Mouse (Mus musculus) v-Abl transformed pro-B cells (cell line): Measurements from ENCODE around the gene Lemd1.

Experiments used
- in situ Hi-C, 2 experiments: fragments of 400-800 bp; cut with MboI; formaldehyde crosslinking; loops; one replicate each; pipeline ENCODE4 v1.15.1; 2025; ENCODE audit not compliant: unreplicated experiment in 2 of 2

Lemd1 gene

DNA sequence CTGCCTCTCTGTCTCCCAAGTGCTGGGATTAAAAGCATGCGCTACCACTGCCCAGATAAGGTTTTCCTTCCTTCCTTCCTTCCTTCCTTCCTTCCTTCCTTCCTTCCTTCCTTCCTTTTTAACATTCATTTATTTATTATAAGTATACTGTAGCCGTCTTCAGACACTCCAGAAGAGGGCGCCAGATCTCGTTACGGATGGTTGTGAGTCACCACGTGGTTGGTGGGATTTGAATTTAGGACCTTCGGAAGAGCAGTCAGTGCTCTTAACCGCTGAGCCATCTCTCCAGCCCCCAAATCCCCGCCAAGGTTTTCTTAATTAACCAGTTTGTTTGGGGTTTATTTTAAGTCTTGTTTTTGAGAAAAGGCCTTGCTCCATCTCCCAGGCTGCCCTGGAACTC, 28.6 kb upstream of the Lemd1 start:
- in situ Hi-C loops, result loop anchor here in 1 of 2 experiments (10.0 kb wide), 1 partner anchor 72 kb away; no protein-coding TSS in a partner anchor

GRCm38 (mm10) chr1:132164780-132165518, 26.3 kb upstream of the Lemd1 start:
- in situ Hi-C loops, result loop anchor here (5.0 to 10.0 kb wide), 3 partner anchors 70 to 142 kb away; no protein-coding TSS in a partner anchor

GRCm38 (mm10) chr1:132165859-132166258, 25.4 kb upstream of the Lemd1 start:
- in situ Hi-C loops, result loop anchor here (5.0 to 10.0 kb wide), 3 partner anchors 69 to 141 kb away; no protein-coding TSS in a partner anchor

- in situ Hi-C loops, result loop anchor here (5.0 to 10.0 kb wide), 3 partner anchors 67 to 139 kb away; no protein-coding TSS in a partner anchor
Observed at GRCm38 (mm10) chr1:132168115-132168767, 23.0 kb upstream of the Lemd1 start.

DNA sequence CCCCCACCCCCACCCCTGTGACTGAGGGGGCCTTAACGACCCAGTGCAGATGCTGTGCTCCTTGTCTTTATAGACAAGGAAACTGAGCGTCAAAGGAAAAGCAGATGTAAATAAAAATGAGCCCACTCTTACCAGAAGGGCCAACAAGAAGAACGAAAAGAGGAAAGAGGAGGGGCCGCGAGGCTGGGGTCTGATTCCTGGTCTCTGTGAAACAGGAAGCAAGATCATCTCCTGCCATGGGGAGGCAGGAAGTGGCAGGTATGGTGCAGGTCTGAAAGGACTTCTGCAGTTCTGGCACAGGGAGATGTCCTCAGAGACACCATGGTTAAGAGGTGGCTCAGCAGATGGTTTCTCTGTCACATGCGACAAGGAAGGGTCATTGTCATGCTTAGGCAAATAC, 20.5 kb upstream of the Lemd1 start:
- in situ Hi-C loops, result no loop called here

- in situ Hi-C loops, result no loop called here
Observed at GRCm38 (mm10) chr1:132171619-132172018, 19.6 kb upstream of the Lemd1 start.

GRCm38 (mm10) chr1:132186303-132186702, 4.9 kb upstream of the Lemd1 start:
- in situ Hi-C loops, result no loop called here

DNA sequence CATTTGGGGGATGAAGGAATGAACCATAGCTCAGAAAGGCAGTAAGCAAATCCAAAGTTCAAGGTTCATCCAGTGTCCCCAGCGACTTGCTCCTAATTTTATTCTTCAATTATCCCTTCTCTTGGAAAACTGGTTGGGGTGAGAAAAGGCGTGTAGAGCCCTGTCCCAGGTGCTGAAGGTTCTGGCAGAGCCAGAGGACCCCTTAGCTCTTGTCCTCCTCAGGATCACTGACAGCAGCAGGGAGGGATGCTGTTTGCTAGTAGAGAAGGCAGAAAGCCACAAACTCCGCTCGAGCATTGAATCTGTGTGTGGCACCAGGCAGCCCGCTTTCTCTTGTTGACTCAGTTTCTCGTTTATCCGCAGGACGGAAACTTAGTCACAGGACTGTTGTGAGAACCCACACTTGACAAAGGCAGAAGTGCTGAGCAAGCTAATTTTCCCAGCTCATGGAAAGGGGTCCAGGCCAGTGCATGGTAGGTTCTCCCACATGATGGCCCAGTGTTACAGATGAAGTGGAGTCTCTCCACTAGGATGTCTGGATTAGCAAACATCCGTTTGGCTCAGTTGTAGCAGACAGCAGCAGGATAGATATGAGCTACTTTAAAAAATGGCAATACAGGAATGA, 2.7 kb upstream of the Lemd1 start:
- in situ Hi-C loops, result no loop called here

DNA sequence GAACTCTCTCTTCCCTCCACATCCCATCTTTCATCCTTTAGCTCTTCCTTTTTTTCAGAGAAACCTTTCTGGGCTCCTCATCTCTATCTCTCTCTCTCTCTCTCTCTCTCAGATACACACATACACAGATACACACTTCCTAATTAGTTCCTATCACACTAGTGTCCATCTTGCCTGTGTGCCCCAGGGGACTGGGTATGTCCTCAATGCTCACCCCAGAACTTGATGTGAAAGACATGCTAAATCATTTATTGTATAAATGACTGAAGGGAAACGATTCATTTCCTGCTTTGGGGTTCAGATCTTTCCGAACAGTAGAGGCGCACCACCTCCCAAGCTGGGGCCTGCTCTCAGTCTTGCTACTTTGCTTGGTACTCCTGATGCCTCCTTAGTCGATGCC, 2.0 kb upstream of the Lemd1 start:
- in situ Hi-C loops, result no loop called here

GRCm38 (mm10) chr1:132190040-132190513, 1.2 kb upstream of the Lemd1 start:
- in situ Hi-C loops, result no loop called here

DNA sequence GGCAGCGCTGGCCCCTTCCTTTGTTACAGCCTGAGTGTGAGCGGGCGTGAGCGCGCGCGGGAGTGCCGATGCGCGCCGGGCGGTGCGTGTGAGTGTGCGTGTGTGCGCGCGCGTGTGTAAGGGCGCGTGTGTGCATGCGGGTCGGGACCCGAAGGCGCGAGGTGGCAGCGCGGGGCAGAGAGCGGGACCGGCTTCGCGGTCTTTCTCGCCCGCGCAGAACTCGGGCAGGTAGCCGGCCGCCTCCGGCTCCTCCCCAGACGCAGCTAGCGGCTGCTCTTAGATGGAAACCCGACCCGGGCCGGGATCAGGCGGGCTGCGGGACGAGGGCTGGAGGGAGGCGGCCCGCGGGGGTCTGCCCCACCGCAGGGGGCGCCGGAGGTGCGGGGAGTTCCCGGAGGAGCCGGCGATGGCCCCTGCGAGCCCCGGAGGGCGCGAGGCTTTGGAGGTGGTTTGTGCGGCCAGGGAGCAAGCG, 574 bp upstream of the Lemd1 start:
- in situ Hi-C loops, result no loop called here

- in situ Hi-C loops, result no loop called here
Observed at GRCm38 (mm10) chr1:132191786-132192680, 802 bp downstream of the Lemd1 start.

DNA sequence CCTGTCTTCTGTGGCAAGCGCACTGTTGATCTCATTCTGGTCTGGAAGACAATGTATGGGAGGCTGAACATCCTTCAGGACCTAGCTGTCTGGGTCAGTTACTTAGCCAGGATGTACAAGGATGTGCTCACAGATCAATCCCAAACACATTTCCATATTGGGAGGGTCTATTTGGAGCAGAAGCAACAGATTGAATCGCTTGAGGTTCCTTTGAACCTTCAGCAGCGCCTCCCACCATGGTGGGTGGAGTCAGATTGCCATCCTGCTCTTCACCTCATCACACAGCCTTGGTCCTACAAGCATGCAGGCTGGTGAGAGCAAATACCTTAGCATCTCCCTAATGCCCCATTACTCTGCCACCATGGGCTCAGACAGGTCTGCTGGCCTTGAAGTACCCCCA, 2.6 kb downstream of the Lemd1 start:
- in situ Hi-C loops, result no loop called here

- in situ Hi-C loops, result no loop called here
Observed at GRCm38 (mm10) chr1:132194624-132195023, 3.4 kb downstream of the Lemd1 start.

DNA sequence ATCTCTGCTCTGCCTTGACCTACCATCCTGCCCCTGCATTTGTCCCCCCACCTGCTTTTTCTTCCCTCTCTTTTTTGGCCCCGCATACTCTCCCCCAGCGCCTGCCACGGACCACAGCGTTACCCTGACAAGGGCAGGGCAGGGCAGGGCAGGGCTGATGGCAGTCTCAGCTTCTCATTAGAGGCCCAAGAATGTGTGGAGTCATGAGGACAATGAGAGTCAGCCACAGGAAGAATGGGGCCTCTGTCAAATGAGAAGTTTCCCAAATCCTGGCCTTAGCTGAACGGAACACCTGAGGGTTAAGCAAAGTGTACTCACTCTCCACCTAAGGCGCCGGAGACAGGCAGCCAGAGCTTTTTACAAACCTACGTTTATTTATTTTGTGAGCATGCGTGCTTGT, 3.9 kb downstream of the Lemd1 start:
- in situ Hi-C loops, result no loop called here

- in situ Hi-C loops, result no loop called here
Observed at GRCm38 (mm10) chr1:132195681-132196080, 4.5 kb downstream of the Lemd1 start.

DNA sequence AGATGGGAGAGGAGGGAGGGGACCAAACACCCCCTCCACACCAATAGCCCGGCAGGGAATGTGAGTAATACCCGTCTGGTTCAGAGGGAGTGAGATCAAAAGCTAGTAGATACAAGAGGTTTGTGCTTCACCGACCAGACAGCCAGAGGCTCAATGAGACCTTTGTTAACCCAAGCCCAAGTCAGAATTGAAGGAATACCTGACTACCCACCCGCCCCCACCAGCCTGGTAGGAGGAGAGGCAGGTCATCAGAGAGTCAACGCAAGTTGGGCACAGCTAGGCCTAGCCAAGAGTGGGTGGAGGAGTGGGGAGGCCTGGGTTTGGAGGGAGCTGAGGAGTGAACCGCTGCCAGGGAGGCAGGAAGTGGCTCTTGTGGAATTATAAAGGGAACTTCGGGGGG, 5.1 kb downstream of the Lemd1 start:
- in situ Hi-C loops, result no loop called here

- in situ Hi-C loops, result no loop called here
Observed at GRCm38 (mm10) chr1:132197666-132198065, 6.4 kb downstream of the Lemd1 start.

DNA sequence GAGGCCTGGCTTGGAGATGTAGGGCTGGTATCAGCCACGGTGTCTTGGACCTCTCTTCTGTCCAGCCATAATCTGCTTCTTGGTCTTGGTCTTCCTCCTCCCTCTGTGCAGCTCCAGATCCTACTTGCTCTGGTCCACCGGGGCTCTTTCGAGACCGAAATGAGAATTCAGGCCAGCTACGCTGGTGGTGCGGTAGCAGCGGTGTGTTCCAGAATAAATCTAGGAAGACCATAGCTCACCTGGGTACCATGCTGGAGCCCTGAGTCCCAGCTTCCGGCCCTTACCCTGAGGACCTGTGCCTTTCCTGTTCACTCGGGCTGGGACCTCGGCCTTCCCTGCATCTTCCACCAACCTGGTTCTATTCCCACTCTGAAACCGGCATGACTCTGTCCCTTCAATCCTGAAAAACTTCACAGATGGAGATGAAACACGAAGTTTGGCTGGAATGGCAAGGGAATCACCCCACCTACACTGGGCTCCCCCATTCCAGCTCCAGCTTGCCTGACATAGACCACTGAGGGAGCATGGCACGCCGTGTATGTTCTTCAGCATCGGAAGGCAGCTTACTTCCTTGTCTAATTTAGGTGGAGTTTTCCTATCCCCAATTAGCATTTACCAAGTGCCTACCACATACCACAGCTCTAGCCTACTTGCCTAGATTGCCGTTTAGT, 7.3 kb downstream of the Lemd1 start:
- in situ Hi-C loops, result no loop called here

DNA sequence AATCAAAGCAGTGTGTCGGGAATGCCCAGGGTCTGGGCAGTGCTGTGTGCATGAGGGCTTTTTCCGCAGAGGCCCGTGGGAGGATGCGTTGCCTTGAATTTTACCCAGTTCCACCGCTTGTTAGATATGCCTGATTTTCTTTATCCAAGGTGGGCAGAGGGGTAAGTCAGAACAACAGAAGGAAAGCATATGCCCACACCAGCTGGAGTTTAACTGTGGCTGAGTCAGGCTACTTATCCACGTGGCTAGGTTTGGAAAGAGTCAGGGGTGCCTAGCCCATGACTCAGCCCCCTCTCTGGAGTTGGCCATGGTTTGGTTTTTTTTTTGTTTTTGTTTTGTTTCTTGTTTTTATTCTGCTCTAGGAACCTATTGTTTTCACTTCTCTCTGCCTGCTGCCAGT, 8.0 kb downstream of the Lemd1 start:
- in situ Hi-C loops, result no loop called here
